Mouse (Mus musculus) liver, postnatal 0 days (tissue): ENCODE data around the gene Srxn1.

ENCODE experiments used
- CTCF ChIP-seq: sonication (generic); IDR thresholded peaks from 2 replicates; pipeline ENCODE4 v1.5.1; 2016; ENCODE audit warnings: antibody characterized with exemption, low read depth
- EP300 ChIP-seq: IDR thresholded peaks from 2 replicates; pipeline ENCODE4 v1.6.1; 2016; ENCODE audit warnings: antibody characterized with exemption, low read depth, mild to moderate bottlenecking

DNA sequence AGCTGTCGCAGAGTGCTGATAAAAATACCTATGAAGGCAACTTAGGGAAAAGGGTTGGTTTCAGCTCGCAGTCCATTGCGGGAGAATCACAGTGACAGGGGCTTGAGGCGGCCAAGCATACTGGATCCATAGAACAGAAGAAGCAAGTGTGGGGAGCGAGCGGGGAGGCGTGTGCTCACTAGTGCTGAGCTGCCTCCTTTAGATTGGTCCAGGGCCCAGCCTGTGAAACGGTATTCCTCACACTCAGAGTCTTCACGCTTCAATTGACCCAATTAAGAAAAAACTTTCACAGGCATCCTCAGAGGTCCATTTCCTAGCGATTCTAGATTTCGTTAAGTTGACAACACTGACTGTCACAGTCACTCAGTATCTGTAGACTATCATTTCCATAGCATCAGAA, 35.6 kb downstream of the Srxn1 start:
- no peak for TF ChIP-seq EP300
- no peak for TF ChIP-seq CTCF
